Mouse (Mus musculus) splenic B cell, adult 2 months (primary cell): ENCODE measurements at regions not wholly inside any gene's neighbourhood (a gene's known extent, or its start where the extent isn't known, plus 50 kb on each side); places are given as distances from the start of the nearest gene placed in this dataset.

Experiments
- DNase-seq: peaks from one replicate; pipeline ENCODE4 v3.0.0-alpha.2; 2011; ENCODE audit warnings: low read depth, low spot score
- H3K27me3 ChIP-seq: 2 replicates; pipeline ENCODE4 v1.6.1; 2012; ENCODE audit warnings: mild to moderate bottlenecking, low read length, moderate library complexity, mixed read lengths; ENCODE audit not compliant: control insufficient read depth, poor library complexity, insufficient read depth, severe bottlenecking
- H3K36me3 ChIP-seq: 2 replicates; pipeline ENCODE4 v1.6.1; 2012; ENCODE audit warnings: mild to moderate bottlenecking, low read length, moderate library complexity, mixed read lengths; ENCODE audit not compliant: control insufficient read depth, poor library complexity, insufficient read depth, severe bottlenecking

GRCm38 (mm10) chr4:89082838-89083237 is 54.1 kb upstream of the Mtap start:
- Histone ChIP-seq H3K27me3 (no peaks in the 10 kb centered on the region), H3K36me3 (no peaks in the 10 kb centered on the region)
- no peak for DNase-seq

GRCm38 (mm10) chr4:89078485-89078884 is 58.4 kb upstream of the Mtap start:
- no peak for DNase-seq
- Histone ChIP-seq H3K36me3 (no peaks in the 10 kb centered on the region), H3K27me3 (no peaks in the 10 kb centered on the region)

GRCm38 (mm10) chr4:89074705-89075104 is 62.2 kb upstream of the Mtap start:
- H3K36me3 ChIP-seq = no peaks in the 10 kb centered on the region
- H3K27me3 ChIP-seq = no peaks in the 10 kb centered on the region
- DNase-seq = no peak

- Histone ChIP-seq H3K36me3 (no peaks in the 10 kb centered on the region), H3K27me3 (no peaks in the 10 kb centered on the region)
- no peak for DNase-seq
Observed at GRCm38 (mm10) chr4:89070430-89070829, 66.5 kb upstream of the Mtap start.

- H3K27me3 ChIP-seq = no peaks in the 10 kb centered on the region
- DNase-seq = no peak
- H3K36me3 ChIP-seq = no peaks in the 10 kb centered on the region
Observed at GRCm38 (mm10) chr4:89064401-89064800, 72.5 kb upstream of the Mtap start.

- DNase-seq = no peak
Observed at GRCm38 (mm10) chr4:89062384-89062783, 74.5 kb upstream of the Mtap start.

GRCm38 (mm10) chr4:89061619-89062018 is 75.3 kb upstream of the Mtap start:
- no peaks in the 10 kb centered on the region for H3K36me3 ChIP-seq
- no peaks in the 10 kb centered on the region for H3K27me3 ChIP-seq
- no peak for DNase-seq

More at GRCm38 (mm10) chr4:89062384-89062783, 74.5 kb upstream of the Mtap start:
- H3K36me3 ChIP-seq = no peaks in the 10 kb centered on the region
- H3K27me3 ChIP-seq = no peaks in the 10 kb centered on the region

GRCm38 (mm10) chr4:89057573-89057972 is 79.3 kb upstream of the Mtap start:
- Histone ChIP-seq H3K27me3 (no peaks in the 10 kb centered on the region), H3K36me3 (no peaks in the 10 kb centered on the region)
- no peak for DNase-seq

- no peaks in the 10 kb centered on the region for H3K36me3 ChIP-seq
- DNase-seq = no peak
- no peaks in the 10 kb centered on the region for H3K27me3 ChIP-seq
Observed at GRCm38 (mm10) chr4:89057135-89057534, 79.8 kb upstream of the Mtap start.

- H3K36me3 ChIP-seq = no peaks in the 10 kb centered on the region
- no peak for DNase-seq
Observed at GRCm38 (mm10) chr4:89055969-89056368, 81.0 kb upstream of the Mtap start.

GRCm38 (mm10) chr4:89053606-89054005 is 83.3 kb upstream of the Mtap start:
- Histone ChIP-seq H3K27me3 (no peaks in the 10 kb centered on the region), H3K36me3 (no peaks in the 10 kb centered on the region)
- DNase-seq = no peak

More at GRCm38 (mm10) chr4:89055969-89056368, 81.0 kb upstream of the Mtap start:
- no peaks in the 10 kb centered on the region for H3K27me3 ChIP-seq

GRCm38 (mm10) chr4:89051897-89052296 is 85.0 kb upstream of the Mtap start:
- no peak for DNase-seq
- no peaks in the 10 kb centered on the region for H3K27me3 ChIP-seq
- no peaks in the 10 kb centered on the region for H3K36me3 ChIP-seq

GRCm38 (mm10) chr4:89050551-89051199 is 86.2 kb upstream of the Mtap start:
- Histone ChIP-seq H3K36me3 (no peaks in the 10 kb centered on the region), H3K27me3 (no peaks in the 10 kb centered on the region)
- no peak for DNase-seq

- DNase-seq = no peak
- no peaks in the 10 kb centered on the region for H3K27me3 ChIP-seq
- H3K36me3 ChIP-seq = no peaks in the 10 kb centered on the region
Observed at GRCm38 (mm10) chr4:89049592-89050440, 87.1 kb upstream of the Mtap start.

GRCm38 (mm10) chr4:89044516-89044915 is 92.4 kb upstream of the Mtap start:
- no peak for DNase-seq
- H3K36me3 ChIP-seq = no peaks in the 10 kb centered on the region
- H3K27me3 ChIP-seq = no peaks in the 10 kb centered on the region
